7 mouse cellular contexts compared by ENCODE assay signal in genomic region chr16:75593501-75594183, GRCm38 (mm10). TPM values are rescaled to one million over a fixed set of nuclear protein-coding genes. Genes with fewer than 3 reads are reported as not detected.
DNase-seq lines count a peak whose midpoint lies in the region; ATAC-seq lines count a peak whose summit lies in the region.

No protein-coding gene starts in this region.

- peak overlapping the region; percentile 81 for H3K4me3 ChIP-seq in lung, embryonic 16.5 days (ENCODE audit: low read length)
- H3K4me3 ChIP-seq in embryonic facial prominence, embryonic 15.5 days (replicated peaks), result peak overlapping the region; percentile 66
- H3K4me3 ChIP-seq in limb, embryonic 12.5 days (replicated peaks), result peak overlapping the region; percentile 72

- H3K4me1 ChIP-seq in lung, embryonic 16.5 days (replicated peaks; ENCODE audit: control insufficient read depth, insufficient read depth, low read length), result no peaks in the 10 kb centered on the region
- no peaks in the 10 kb centered on the region for H3K4me1 ChIP-seq in embryonic facial prominence, embryonic 15.5 days
- no peaks in the 10 kb centered on the region for H3K4me1 ChIP-seq in limb, embryonic 12.5 days (replicated peaks)

- peak overlapping the region; percentile 98 for H3K4me2 ChIP-seq in lung, embryonic 16.5 days (ENCODE audit: low read depth, low read length)
- H3K4me2 ChIP-seq in embryonic facial prominence, embryonic 15.5 days (replicated peaks), result peak overlapping the region; percentile 79
- peak overlapping the region; percentile 87 for H3K4me2 ChIP-seq in limb, embryonic 12.5 days

- DNase-seq in lung, postnatal 4 days, result no peak
- DNase-seq in splenic B cell, adult 2 months (ENCODE audit: low read depth, low spot score), result peak; percentile 9
- no peak for DNase-seq in spleen, postnatal 14 days (ENCODE audit: low spot score in 2 of 2)
- DNase-seq in right cerebral cortex, postnatal 10 days (ENCODE audit: low spot score in 2 of 2), result no peak

- WGBS in lung, embryonic 16.5 days, result 14% methylated on average over 15 of the region's 15 CpGs
- WGBS in embryonic facial prominence, embryonic 15.5 days, result 8% methylated on average over 15 of the region's 15 CpGs
- WGBS in limb, embryonic 12.5 days, result 19% methylated on average over 15 of the region's 15 CpGs

- H3K27ac ChIP-seq in lung, embryonic 16.5 days (ENCODE audit: low read length), result no peak overlapping the region
- H3K27ac ChIP-seq in embryonic facial prominence, embryonic 15.5 days (replicated peaks), result no peak overlapping the region
- no peak overlapping the region for H3K27ac ChIP-seq in limb, embryonic 12.5 days

- no peaks in the 10 kb centered on the region for H3K27me3 ChIP-seq in lung, embryonic 16.5 days (ENCODE audit: control insufficient read depth, insufficient read depth, low read depth, low read length)
- H3K27me3 ChIP-seq in embryonic facial prominence, embryonic 15.5 days, result no peaks in the 10 kb centered on the region
- H3K27me3 ChIP-seq in limb, embryonic 12.5 days, result no peaks in the 10 kb centered on the region
- no peaks in the 10 kb centered on the region for H3K27me3 ChIP-seq in splenic B cell, adult 2 months (ENCODE audit: control insufficient read depth, insufficient read depth, low read length, poor library complexity, severe bottlenecking)

- no peaks in the 10 kb centered on the region for H3K9me3 ChIP-seq in lung, embryonic 16.5 days (ENCODE audit: control insufficient read depth, low read length)
- H3K9me3 ChIP-seq in embryonic facial prominence, embryonic 15.5 days (replicated peaks), result no peaks in the 10 kb centered on the region
- H3K9me3 ChIP-seq in limb, embryonic 12.5 days, result no peaks in the 10 kb centered on the region

- no peak for ATAC-seq in lung, embryonic 16.5 days (ENCODE audit: low read depth)
- ATAC-seq in embryonic facial prominence, embryonic 15.5 days (ENCODE audit: insufficient number of reproducible peaks, low FRiP score, low TSS enrichment, low read depth), result no peak
- no peak for ATAC-seq in limb, embryonic 12.5 days (ENCODE audit: insufficient number of reproducible peaks, insufficient read depth, low FRiP score, low TSS enrichment, low read depth)

- H3K36me3 ChIP-seq in lung, embryonic 16.5 days (ENCODE audit: control insufficient read depth, insufficient read depth, low read length), result no peaks in the 10 kb centered on the region
- H3K36me3 ChIP-seq in embryonic facial prominence, embryonic 15.5 days, result no peaks in the 10 kb centered on the region
- no peaks in the 10 kb centered on the region for H3K36me3 ChIP-seq in limb, embryonic 12.5 days
- no peaks in the 10 kb centered on the region for H3K36me3 ChIP-seq in splenic B cell, adult 2 months (ENCODE audit: control insufficient read depth, insufficient read depth, low read length, poor library complexity, severe bottlenecking)

- peak overlapping the region; percentile 64 for H3K9ac ChIP-seq in lung, embryonic 16.5 days (ENCODE audit: low read length)
- H3K9ac ChIP-seq in embryonic facial prominence, embryonic 15.5 days, result no peak overlapping the region
- H3K9ac ChIP-seq in limb, embryonic 12.5 days (replicated peaks), result 0 out of 2 replicates have a peak overlapping the region, but pooled peaks have one; percentile 63

RNA-seq across cellular contexts. Expression of gene Rbm11, which starts 1.0 kb away (rescaled TPM):
- polyA plus RNA-seq in lung, embryonic 16.5 days (2015; fragmentation: Nextera tagmentation; extraction: Ambion mirVana), result 0.40 and 0.48 TPM in 2 replicates
- polyA plus RNA-seq in embryonic facial prominence, embryonic 15.5 days (2015; fragmentation: Nextera tagmentation; extraction: Ambion mirVana), result 1.1 and 1.6 TPM in 2 replicates
- polyA plus RNA-seq in limb, embryonic 12.5 days (2016; fragmentation: Nextera tagmentation; extraction: Ambion mirVana), result 0.49 and 0.50 TPM in 2 replicates

RNA-seq across cellular contexts. Expression of gene Lipi, which starts 7.8 kb away (rescaled TPM):
- not detected in 2 replicates for polyA plus RNA-seq in lung, embryonic 16.5 days (2015; fragmentation: Nextera tagmentation; extraction: Ambion mirVana)
- 1.7 and 2.4 TPM in 2 replicates for polyA plus RNA-seq in embryonic facial prominence, embryonic 15.5 days (2015; fragmentation: Nextera tagmentation; extraction: Ambion mirVana)
- not detected in 2 replicates for polyA plus RNA-seq in limb, embryonic 12.5 days (2016; fragmentation: Nextera tagmentation; extraction: Ambion mirVana)
